Mouse (Mus musculus): Measurements from ENCODE around the gene Vmn1r188. TPM values are rescaled to one million over a fixed set of nuclear protein-coding genes. Genes with fewer than 3 reads are reported as not detected.

Gene Vmn1r188
- polyA plus RNA-seq (2012; rRNA removed; ENCODE audit: low replicate concordance) = not detected in 2 replicates

DNA sequence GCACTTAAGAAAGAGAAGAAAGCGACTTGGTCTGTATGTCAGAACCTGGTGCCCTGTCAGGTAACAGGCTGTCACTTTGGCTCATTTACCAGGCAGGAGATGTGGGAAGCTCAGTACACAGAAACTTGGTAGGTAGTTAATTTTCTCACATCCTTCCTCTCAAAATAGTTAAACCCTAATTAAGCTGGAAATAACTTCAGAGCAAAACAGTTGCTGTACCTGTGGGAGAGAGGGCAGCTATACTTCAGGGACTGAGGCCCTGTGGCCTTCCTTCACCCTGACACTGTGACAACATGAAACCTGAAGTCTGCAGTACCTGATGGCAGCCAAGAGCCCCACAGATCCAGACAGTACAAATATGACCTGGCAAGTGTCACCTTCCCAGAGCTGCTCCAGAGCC is at the start of gene Vmn1r188:
Vmn1r188 (plus strand) TSS at position 301 of the 400 bp plus-strand sequence.

DNA sequence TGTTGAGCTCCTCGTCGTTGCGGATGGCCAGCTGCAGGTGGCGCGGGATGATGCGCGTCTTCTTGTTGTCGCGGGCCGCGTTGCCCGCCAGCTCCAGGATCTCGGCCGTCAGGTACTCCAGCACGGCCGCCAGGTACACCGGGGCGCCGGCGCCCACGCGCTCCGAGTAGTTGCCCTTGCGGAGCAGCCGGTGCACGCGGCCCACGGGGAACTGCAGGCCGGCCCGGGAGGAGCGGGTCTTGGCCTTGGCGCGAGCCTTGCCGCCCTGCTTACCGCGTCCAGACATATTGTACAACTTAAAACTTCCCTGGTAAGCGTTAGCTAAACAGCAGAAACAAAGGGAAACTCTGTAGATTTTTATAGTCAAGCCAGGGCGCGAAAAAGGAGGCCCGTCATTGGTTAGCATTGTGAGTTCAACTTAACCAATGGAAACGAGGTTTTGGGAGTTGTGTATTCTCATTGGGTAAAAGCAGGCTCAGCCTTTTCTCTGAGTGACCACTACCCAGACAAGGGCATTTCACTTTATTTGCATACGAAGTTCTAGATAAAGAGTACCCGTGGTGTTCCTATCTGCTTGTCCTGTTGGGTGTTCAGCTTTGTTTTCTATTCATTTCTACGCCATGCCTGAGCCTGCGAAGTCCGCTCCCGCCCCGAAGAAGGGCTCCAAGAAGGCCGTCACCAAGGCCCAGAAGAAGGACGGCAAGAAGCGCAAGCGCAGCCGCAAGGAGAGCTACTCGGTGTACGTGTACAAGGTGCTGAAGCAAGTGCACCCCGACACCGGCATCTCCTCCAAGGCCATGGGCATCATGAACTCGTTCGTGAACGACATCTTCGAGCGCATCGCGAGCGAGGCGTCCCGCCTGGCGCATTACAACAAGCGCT is 48.7 kb upstream of the Vmn1r188 start, which contains the start of the genes Hist1h2ah and Hist1h2bk:
Hist1h2ah (minus strand) TSS at position 302 of the 882 bp plus-strand sequence.
Hist1h2bk (plus strand) TSS at position 604 of the 882 bp plus-strand sequence.

GRCm38 (mm10) chr13:22041142-22041536 is 43.1 kb upstream of the Vmn1r188 start, which contains the start of gene Hist1h4i:
TSS of gene Hist1h4i (minus strand) at chr13:22041362.

DNA sequence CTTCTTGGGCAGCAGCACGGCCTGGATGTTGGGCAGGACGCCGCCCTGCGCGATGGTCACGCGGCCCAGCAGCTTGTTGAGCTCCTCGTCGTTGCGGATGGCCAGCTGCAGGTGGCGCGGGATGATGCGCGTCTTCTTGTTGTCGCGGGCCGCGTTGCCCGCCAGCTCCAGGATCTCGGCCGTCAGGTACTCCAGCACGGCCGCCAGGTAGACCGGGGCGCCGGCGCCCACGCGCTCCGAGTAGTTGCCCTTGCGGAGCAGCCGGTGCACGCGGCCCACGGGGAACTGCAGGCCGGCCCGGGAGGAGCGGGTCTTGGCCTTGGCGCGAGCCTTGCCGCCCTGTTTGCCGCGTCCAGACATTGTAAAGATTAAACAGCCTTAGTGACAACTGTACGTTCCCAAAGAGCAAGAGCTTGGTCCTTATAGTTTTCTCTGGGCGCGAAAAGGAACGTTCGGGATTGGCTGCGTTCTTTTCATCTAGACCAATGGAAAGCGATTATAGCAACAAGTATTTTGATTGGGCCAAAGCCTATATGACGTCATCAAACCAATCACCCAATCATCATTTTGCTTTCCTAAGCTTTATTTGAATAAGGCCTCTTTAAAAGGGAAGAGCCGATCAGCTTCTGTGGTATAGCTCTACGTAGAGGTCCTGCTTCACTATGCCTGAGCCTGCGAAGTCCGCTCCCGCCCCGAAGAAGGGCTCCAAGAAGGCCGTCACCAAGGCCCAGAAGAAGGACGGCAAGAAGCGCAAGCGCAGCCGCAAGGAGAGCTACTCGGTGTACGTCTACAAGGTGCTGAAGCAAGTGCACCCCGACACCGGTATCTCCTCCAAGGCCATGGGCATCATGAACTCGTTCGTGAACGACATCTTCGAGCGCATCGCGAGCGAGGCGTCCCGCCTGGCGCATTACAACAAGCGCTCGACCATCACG is 41.4 kb upstream of the Vmn1r188 start, which contains the start of the genes Hist1h2ag and Hist1h2bj:
Hist1h2ag (minus strand) TSS at position 377 of the 935 bp plus-strand sequence.
Hist1h2bj (plus strand) TSS at position 647 of the 935 bp plus-strand sequence.

DNA sequence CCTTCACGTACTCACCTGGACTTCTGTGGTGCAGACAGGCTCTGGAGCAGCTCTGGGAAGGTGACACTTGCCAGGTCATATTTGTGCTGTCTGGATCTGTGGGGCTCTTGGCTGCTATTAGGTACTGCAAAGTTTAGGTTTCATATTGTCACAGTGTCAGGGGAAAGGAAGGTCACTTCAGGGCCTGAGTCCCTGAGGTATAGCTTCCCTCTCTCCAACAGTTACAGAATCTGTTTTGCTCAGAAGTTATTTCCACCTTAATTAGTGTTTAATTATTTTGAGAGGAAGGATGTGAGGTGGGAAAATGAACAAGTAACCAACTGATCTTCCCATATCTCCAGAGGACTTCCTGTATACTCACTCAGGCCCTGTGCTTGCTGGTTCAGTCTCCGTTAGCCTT is 21.5 kb downstream of the Vmn1r188 start, which contains the start of gene Vmn1r189:
Vmn1r189 (minus strand) TSS at position 101 of the 400 bp plus-strand sequence.

Other genes starting within 250 kb of the Vmn1r188 start
- gene Zfp184, start 139.3 kb upstream of the Vmn1r188 start, polyA plus RNA-seq (2012; rRNA removed; ENCODE audit: low replicate concordance) = 0.14 and 0.51 TPM in 2 replicates
- gene Pom121l2, start 103.2 kb upstream of the Vmn1r188 start, polyA plus RNA-seq (2012; rRNA removed; ENCODE audit: low replicate concordance) = not detected in 2 replicates
- 1.4 and 2.5 TPM in 2 replicates for gene Prss16, start 74.7 kb upstream of the Vmn1r188 start, polyA plus RNA-seq (2012; rRNA removed; ENCODE audit: low replicate concordance)
- 34.5 and 86.3 TPM in 2 replicates for gene Hist1h2ah, start 48.9 kb upstream of the Vmn1r188 start, polyA plus RNA-seq (2012; rRNA removed; ENCODE audit: low replicate concordance)
- gene Hist1h2bk, start 48.6 kb upstream of the Vmn1r188 start, polyA plus RNA-seq (2012; rRNA removed; ENCODE audit: low replicate concordance) = 17.4 and 23.1 TPM in 2 replicates
- gene Hist1h4i, start 43.1 kb upstream of the Vmn1r188 start, polyA plus RNA-seq (2012; rRNA removed; ENCODE audit: low replicate concordance) = 4.0 and 9.6 TPM in 2 replicates
- 6.2 and 30.8 TPM in 2 replicates for gene Hist1h2ag, start 41.5 kb upstream of the Vmn1r188 start, polyA plus RNA-seq (2012; rRNA removed; ENCODE audit: low replicate concordance)
- gene Hist1h2bj, start 41.2 kb upstream of the Vmn1r188 start, polyA plus RNA-seq (2012; rRNA removed; ENCODE audit: low replicate concordance) = 19.4 and 20.7 TPM in 2 replicates
- gene Vmn1r189, start 21.4 kb downstream of the Vmn1r188 start, polyA plus RNA-seq (2012; rRNA removed; ENCODE audit: low replicate concordance) = not detected in 2 replicates
- gene Vmn1r191, start 99.5 kb downstream of the Vmn1r188 start, polyA plus RNA-seq (2012; rRNA removed; ENCODE audit: low replicate concordance) = not detected in 2 replicates
- not detected in 2 replicates for gene Vmn1r192, start 106.7 kb downstream of the Vmn1r188 start, polyA plus RNA-seq (2012; rRNA removed; ENCODE audit: low replicate concordance)
- not detected in 2 replicates for gene Vmn1r193, start 138.7 kb downstream of the Vmn1r188 start, polyA plus RNA-seq (2012; rRNA removed; ENCODE audit: low replicate concordance)
- gene Vmn1r194, start 159.8 kb downstream of the Vmn1r188 start, polyA plus RNA-seq (2012; rRNA removed; ENCODE audit: low replicate concordance) = not detected in 2 replicates
- not detected in 2 replicates for gene Vmn1r195, start 186.1 kb downstream of the Vmn1r188 start, polyA plus RNA-seq (2012; rRNA removed; ENCODE audit: low replicate concordance)
- gene Vmn1r196, start 205.5 kb downstream of the Vmn1r188 start, polyA plus RNA-seq (2012; rRNA removed; ENCODE audit: low replicate concordance) = not detected in 2 replicates
- gene Vmn1r197, start 240.1 kb downstream of the Vmn1r188 start, polyA plus RNA-seq (2012; rRNA removed; ENCODE audit: low replicate concordance) = not detected in 2 replicates